Mouse (Mus musculus) T-helper 2 cell (primary cell): ENCODE measurements around the gene A630095N17Rik.

Experiments used
- in situ Hi-C: fragments of 300-600 bp; cut with MboI, MseI; formaldehyde crosslinking; loops from one replicate; pipeline ENCODE4 v1.15.1; 2025; ENCODE audit warnings: high pct_unique_total_duplicates

The A630095N17Rik gene

DNA sequence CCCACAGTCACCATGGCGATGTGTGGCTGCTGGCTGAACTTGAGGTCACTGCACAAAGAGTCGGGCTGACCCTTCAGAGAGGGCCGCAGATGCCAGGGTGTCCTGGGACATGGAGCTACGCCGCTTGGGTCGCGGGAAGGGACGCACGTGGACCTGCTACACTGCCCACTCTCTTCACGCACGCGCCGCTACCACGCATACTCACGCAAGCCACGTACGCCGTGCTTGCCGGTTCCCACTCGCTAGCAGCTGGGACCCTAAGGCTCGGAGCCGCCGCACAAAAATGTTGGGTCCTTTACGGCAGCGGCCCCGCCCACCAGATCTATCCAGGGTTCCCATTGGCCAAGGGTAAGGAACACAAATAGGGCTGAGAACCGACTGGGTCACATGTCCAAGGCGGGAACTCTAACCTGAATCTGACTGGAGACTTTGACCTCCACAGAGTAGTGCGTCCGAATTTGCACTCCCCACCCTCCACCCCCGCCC lies 51.8 kb downstream of the A630095N17Rik start, which contains the start of gene Abcb6:
Gene Abcb6, minus strand, starts transcription at position 288 of the 486 bp plus-strand sequence.
- in situ Hi-C loops: no loop called here

DNA sequence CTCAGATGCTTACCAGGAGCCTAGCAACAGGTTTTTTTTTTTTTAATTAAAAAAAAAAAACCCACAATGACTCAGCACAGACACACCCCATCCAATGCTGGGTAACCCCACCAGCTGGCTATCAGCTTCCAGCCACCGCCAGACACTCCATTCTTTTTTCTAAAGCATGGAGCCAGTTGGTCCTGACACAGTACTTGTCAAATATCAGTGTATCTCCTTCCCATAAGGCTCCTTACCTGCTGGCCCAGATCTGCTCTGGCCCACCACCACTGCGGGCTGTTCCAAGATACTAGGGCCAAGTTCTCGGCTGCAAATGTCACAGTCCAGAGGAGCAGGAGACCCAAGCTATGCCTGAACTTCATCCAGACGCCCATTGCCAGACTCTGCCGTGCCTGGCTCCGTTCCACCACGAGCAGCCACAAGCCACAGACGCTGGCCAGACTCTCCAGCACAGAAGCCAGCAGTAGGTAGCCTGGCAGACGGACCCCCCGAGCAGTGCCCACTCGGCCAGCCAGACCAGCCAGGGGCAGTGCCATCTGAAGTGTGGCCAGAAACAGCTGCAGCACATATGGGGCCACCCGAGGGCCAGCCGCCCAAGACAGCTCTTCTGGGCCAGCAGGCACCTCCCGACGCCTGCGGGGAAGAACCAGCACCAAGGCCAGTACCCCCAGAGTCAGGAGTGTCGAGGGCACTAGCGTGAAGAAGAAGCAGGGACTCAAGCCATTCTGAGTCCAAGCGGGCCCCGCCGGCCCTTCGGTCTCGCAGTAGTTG lies 52.4 kb downstream of the A630095N17Rik start:
- in situ Hi-C loops: no loop called here
